Mouse (Mus musculus) C2C12 (cell line): ENCODE results near the gene Gzmb. TPM values are rescaled to one million over a fixed set of nuclear protein-coding genes. Genes with fewer than 3 reads are reported as not detected.
"Not testable (repeated sequence)": the region's sequence is repeated elsewhere in the genome, so short reads cannot be mapped to it uniquely, and the experiment has no call there.

Experiments
- H3K27me3 ChIP-seq: one replicate; pipeline ENCODE4 v1.6.1; 2011; ENCODE audit not compliant: control insufficient read depth, insufficient read depth, insufficient read length
- H3K36me3 ChIP-seq: one replicate; pipeline ENCODE4 v1.6.1; 2011; ENCODE audit not compliant: control insufficient read depth, insufficient read depth
- H3K4me3 ChIP-seq: one replicate; pipeline ENCODE4 v1.5.1; 2011; ENCODE audit warnings: mild to moderate bottlenecking, control low read depth; ENCODE audit not compliant: poor library complexity, insufficient read depth, severe bottlenecking
- H3K79me2 ChIP-seq: one replicate; pipeline ENCODE4 v1.6.1; 2011; ENCODE audit not compliant: control insufficient read depth, insufficient read depth
- H3K79me3 ChIP-seq: one replicate; pipeline ENCODE4 v1.6.1; 2011; ENCODE audit warnings: low read depth, control low read depth
- H3ac ChIP-seq: one replicate; pipeline ENCODE3; 2011; ENCODE audit warnings: low read depth; ENCODE audit not compliant: control insufficient read depth, insufficient read length
- CEBPB ChIP-seq: IDR thresholded peaks from one replicate; pipeline ENCODE4 v1.6.1; 2011; ENCODE audit warnings: low read depth, mild to moderate bottlenecking, control low read depth, moderate library complexity
- CTCF ChIP-seq: IDR thresholded peaks from one replicate; pipeline ENCODE4 v1.5.1; 2011; ENCODE audit not compliant: control insufficient read depth, insufficient read depth, insufficient read length
- FOSL1 ChIP-seq: IDR thresholded peaks from one replicate; pipeline ENCODE4 v1.8.0; 2011; ENCODE audit warnings: mild to moderate bottlenecking, low read length; ENCODE audit not compliant: poor library complexity, insufficient read depth, severe bottlenecking
- MAX ChIP-seq: IDR thresholded peaks from one replicate; pipeline ENCODE4 v1.6.1; 2011; ENCODE audit warnings: mild to moderate bottlenecking, control low read depth
- MYOD1 ChIP-seq: IDR thresholded peaks from one replicate; pipeline ENCODE4 v1.6.1; 2011; ENCODE audit warnings: low read depth; ENCODE audit not compliant: control insufficient read depth, insufficient read length
- MYOG ChIP-seq: IDR thresholded peaks from one replicate; pipeline ENCODE4 v1.6.1; 2011; ENCODE audit not compliant: control insufficient read depth, insufficient read length; ENCODE audit errors: extremely low read depth
- USF1 ChIP-seq: IDR thresholded peaks from one replicate; pipeline ENCODE4 v1.6.1; 2011; ENCODE audit warnings: low read depth, mild to moderate bottlenecking, control low read depth, moderate library complexity
- long read RNA-seq, 2 experiments: library from polyadenylated mRNA; unstranded; transcript quantifications; one replicate each; pipeline ENCODE4 v2.0.0; 2019 to 2020
- polyA plus RNA-seq: library from polyadenylated mRNA; unstranded; fragments of >200 nt; fragmentation: generic; extraction: Trizol; gene quantifications from one replicate; pipeline ENCODE4 v1.2.1, GENCODE M21; 2012; ENCODE audit warnings: missing spikeins

The Gzmb gene
- polyA plus RNA-seq = not detected
- long read RNA-seq, experiment 1 = 0 reads
- long read RNA-seq, experiment 2 = 0 reads

GRCm38 (mm10) chr14:56262153-56262552 lies at the start of gene Gzmb:
Gene Gzmb, minus strand, starts transcription at chr14:56262260.
- no peak within 1 kb of the TSS for H3ac ChIP-seq
- H3K36me3 ChIP-seq = no peaks in the 10 kb centered on the region
- no peak within 1 kb of the TSS for H3K4me3 ChIP-seq
- no peaks in the 10 kb centered on the region for H3K79me2 ChIP-seq
- no peaks in the 10 kb centered on the region for H3K79me3 ChIP-seq
- H3K27me3 ChIP-seq = peaks cover 11% of the 10 kb centered on the region
- TF ChIP-seq CTCF (no peak), MYOD1 (peak; percentile 2)

GRCm38 (mm10) chr14:56311801-56312200 lies 49.7 kb upstream of the Gzmb start:
- not testable (repeated sequence) for H3K36me3 ChIP-seq, H3K79me2 ChIP-seq

GRCm38 (mm10) chr14:56310238-56310637 lies 48.2 kb upstream of the Gzmb start:
- Histone ChIP-seq H3ac (no peak overlapping the region), H3K79me3 (no peaks in the 10 kb centered on the region), H3K4me3 (no peak overlapping the region), H3K27me3 (no peaks in the 10 kb centered on the region), H3K79me2 (no peaks in the 10 kb centered on the region), H3K36me3 (no peaks in the 10 kb centered on the region)
- TF ChIP-seq FOSL1 (no peak), MYOG (no peak), CEBPB (no peak), CTCF (no peak), MYOD1 (no peak), MAX (no peak)

More at GRCm38 (mm10) chr14:56311801-56312200, 49.7 kb upstream of the Gzmb start:
- not testable (repeated sequence) for H3K4me3 ChIP-seq, H3K27me3 ChIP-seq, H3K79me3 ChIP-seq, H3ac ChIP-seq

GRCm38 (mm10) chr14:56304149-56304548 lies 42.1 kb upstream of the Gzmb start:
- Histone ChIP-seq H3K36me3 (no peaks in the 10 kb centered on the region), H3K27me3 (no peaks in the 10 kb centered on the region), H3ac (no peak overlapping the region), H3K4me3 (no peak overlapping the region), H3K79me3 (no peaks in the 10 kb centered on the region), H3K79me2 (no peaks in the 10 kb centered on the region)
- TF ChIP-seq CEBPB (no peak), MAX (no peak), MYOG (no peak), CTCF (peak; percentile 5)

- no peaks in the 10 kb centered on the region for H3K27me3 ChIP-seq
- TF ChIP-seq MYOG (no peak), FOSL1 (no peak), CEBPB (no peak)
- H3ac ChIP-seq = no peak overlapping the region
- H3K79me2 ChIP-seq = no peaks in the 10 kb centered on the region
- H3K79me3 ChIP-seq = no peaks in the 10 kb centered on the region
- H3K4me3 ChIP-seq = no peak overlapping the region
- no peaks in the 10 kb centered on the region for H3K36me3 ChIP-seq
Observed at GRCm38 (mm10) chr14:56303506-56304025, 41.5 kb upstream of the Gzmb start.

- H3K4me3 ChIP-seq = no peak overlapping the region
- H3K79me3 ChIP-seq = no peaks in the 10 kb centered on the region
- H3K79me2 ChIP-seq = no peaks in the 10 kb centered on the region
- no peaks in the 10 kb centered on the region for H3K27me3 ChIP-seq
- H3K36me3 ChIP-seq = no peaks in the 10 kb centered on the region
- H3ac ChIP-seq = no peak overlapping the region
- TF ChIP-seq MYOG = no peak
- TF ChIP-seq MYOD1 = no peak
- no peak for TF ChIP-seq FOSL1
- no peak for TF ChIP-seq CTCF
- TF ChIP-seq MAX = no peak
- no peak for TF ChIP-seq CEBPB
- no peak for TF ChIP-seq USF1
Observed at GRCm38 (mm10) chr14:56302091-56302490, 40.0 kb upstream of the Gzmb start.

GRCm38 (mm10) chr14:56296786-56297185 lies 34.7 kb upstream of the Gzmb start:
- Histone ChIP-seq H3ac (no peak overlapping the region), H3K79me2 (no peaks in the 10 kb centered on the region), H3K4me3 (no peak overlapping the region), H3K79me3 (no peaks in the 10 kb centered on the region), H3K27me3 (peaks cover 8% of the 10 kb centered on the region), H3K36me3 (no peaks in the 10 kb centered on the region)
- TF ChIP-seq USF1 (no peak), MAX (no peak), FOSL1 (no peak), CEBPB (no peak), MYOD1 (no peak), MYOG (no peak), CTCF (no peak)
